Mouse (Mus musculus) spleen, adult 2 months (tissue): ENCODE results near the gene Cartpt.

ENCODE experiments used
- CTCF ChIP-seq: fragments of 200-500 bp; IDR thresholded peaks from 2 replicates; pipeline ENCODE4 v1.5.1; 2011; ENCODE audit warnings: mild to moderate bottlenecking, inconsistent platforms; ENCODE audit not compliant: insufficient read depth, insufficient read length, insufficient replicate concordance; ENCODE audit errors: extremely low read depth
- POLR2A ChIP-seq: fragments of 200-500 bp; IDR thresholded peaks from 2 replicates; pipeline ENCODE4 v1.6.1; 2011; ENCODE audit warnings: low read depth, low read length, inconsistent platforms

DNA sequence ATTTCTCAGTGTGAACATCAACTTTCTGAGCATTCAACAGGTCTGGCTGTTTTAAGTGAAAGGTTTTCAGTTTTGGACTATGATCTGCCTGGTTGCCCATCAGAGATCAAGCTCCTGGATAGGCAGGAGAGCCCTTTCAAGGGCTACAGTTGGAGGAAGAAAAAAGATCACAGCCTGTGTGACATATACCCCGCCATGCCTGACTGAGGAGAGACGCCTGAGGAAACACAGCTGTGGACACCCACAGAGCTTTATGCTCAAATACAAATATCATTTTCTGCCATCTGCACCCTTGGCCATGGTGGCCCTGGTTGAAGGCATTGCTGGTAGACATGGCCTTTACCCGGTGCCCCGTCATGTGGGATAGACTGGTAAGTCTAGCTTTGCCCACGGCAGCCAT lies 14.7 kb upstream of the Cartpt start:
- TF ChIP-seq CTCF (no peak), POLR2A (no peak)
